Mouse (Mus musculus): ENCODE measurements around the gene Clic3. TPM values are rescaled to one million over a fixed set of nuclear protein-coding genes. Genes with fewer than 3 reads are reported as not detected.
A peak's percentile ranks its signal among the peaks of the same experiment; 100 is the strongest.

The Clic3 gene
- polyA plus RNA-seq, 1 experiment from 2014 or later, result 1.4 TPM

DNA sequence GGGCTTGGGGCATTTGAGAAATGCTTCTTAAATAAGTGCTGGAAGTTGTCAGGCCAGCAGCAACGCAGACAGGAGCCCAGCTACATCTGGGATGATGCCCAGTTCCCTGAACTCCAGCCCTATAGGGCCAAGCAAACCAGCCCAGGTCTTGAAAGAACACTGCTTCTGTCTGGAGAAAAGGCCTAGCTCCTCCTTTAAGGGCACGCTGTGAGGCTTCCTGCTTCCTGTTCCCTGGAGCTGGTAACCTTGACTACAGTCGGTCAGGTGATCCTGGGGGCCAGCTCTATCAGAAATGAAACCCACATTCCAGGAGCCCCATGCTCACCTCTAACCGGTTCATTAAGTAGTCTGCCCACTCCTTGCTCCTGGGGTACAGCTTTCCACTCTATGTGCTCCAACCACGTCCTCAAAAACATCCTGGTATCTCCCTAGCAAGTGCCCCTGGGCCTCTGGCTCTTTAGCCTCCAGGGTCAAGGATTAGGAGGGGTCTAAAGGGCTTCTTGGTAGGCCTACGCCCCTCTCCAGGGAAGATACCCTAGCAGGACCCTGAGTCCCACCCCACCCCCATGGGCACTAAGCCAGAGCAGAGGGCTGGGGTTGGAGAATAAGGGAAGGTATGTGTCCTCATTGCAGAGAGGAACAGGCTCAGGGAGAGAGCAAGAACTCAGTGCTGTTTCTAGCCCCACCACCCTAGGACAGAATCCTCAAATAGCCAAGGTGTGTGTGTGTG is 41.4 kb downstream of the Clic3 start:
- no peaks in the 10 kb centered on the region for H3K9me3 ChIP-seq (ENCODE audit: low read length)
- ATAC-seq (no peak), DNase-seq (no peak)
- no peaks in the 10 kb centered on the region for H3K27me3 ChIP-seq (ENCODE audit: insufficient read depth, low read length)
- no peak overlapping the region for H3K4me3 ChIP-seq (ENCODE audit: low read depth, low read length)
- no peak overlapping the region for H3K4me2 ChIP-seq (ENCODE audit: low read depth, low read length)
- peaks cover 22% of the 10 kb centered on the region for H3K4me1 ChIP-seq (ENCODE audit: insufficient read depth)
- H3K27ac ChIP-seq (ENCODE audit: low read depth), result no peak overlapping the region
- TF ChIP-seq CTCF (IDR thresholded peaks at IDR 0.05; ENCODE audit: low read depth) (no peak), EP300 (IDR thresholded peaks at IDR 0.05; ENCODE audit: low read depth) (no peak)
- 48% methylated on average over 6 of the region's 6 CpGs for WGBS (ENCODE audit: insufficient replicate concordance)
- no peak overlapping the region for H3K9ac ChIP-seq (replicated peaks)
- H3K36me3 ChIP-seq (replicated peaks; ENCODE audit: insufficient read depth, low read length), result no peaks in the 10 kb centered on the region

DNA sequence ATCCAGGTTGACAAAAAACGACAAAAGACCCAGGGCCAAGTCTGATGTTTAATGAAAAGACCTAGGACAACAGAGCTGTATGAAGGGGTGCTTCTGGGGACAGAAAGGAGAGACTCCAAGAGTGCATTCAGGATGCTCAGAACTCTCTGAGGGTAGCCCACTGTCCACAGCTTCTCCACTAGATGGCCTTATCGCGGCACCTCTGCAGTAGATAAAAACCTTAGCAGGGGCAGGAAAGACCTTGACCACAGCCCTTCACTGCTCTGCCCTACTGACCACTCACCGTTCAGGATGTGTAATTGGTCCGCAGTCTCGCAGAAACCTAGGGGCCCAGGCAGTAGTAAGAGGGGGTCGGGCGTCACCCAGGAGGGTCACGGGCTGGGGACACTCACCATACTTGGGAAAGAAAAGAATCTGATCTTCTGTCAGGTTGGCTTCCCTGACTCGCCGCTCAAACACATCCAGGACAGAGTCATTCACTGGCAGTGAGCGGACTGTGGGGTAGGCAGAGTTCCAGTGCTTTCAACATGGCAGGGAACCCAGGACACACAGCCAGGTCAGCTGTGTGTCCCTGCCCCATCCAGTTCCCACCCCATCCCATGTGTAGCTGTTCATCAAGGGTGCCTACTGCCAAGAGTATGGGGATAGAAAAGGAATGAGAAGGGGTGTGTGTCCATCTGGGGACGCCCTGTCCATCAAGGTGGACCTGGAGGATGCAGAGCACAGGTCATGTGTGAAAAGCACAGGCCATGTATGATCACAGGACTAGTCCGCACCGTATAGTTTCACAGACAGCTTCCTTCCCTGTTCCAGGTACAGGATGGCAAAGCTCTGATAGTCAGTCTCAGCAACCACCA is 42.2 kb downstream of the Clic3 start:
- 62% methylated on average over 15 of the region's 15 CpGs for WGBS (ENCODE audit: insufficient replicate concordance)
- Histone ChIP-seq H3K27me3 (ENCODE audit: insufficient read depth, low read length) (no peaks in the 10 kb centered on the region), H3K9me3 (ENCODE audit: low read length) (no peaks in the 10 kb centered on the region), H3K27ac (ENCODE audit: low read depth) (no peak overlapping the region), H3K4me2 (ENCODE audit: low read depth, low read length) (no peak overlapping the region), H3K4me1 (ENCODE audit: insufficient read depth) (peaks cover 22% of the 10 kb centered on the region), H3K4me3 (ENCODE audit: low read depth, low read length) (no peak overlapping the region), H3K9ac (replicated peaks) (no peak overlapping the region), H3K36me3 (replicated peaks; ENCODE audit: insufficient read depth, low read length) (peaks cover 2% of the 10 kb centered on the region; the same call in 1 of the 2 replicates)
- TF ChIP-seq EP300 (IDR thresholded peaks at IDR 0.05; ENCODE audit: low read depth) (no peak), CTCF (IDR thresholded peaks at IDR 0.05; ENCODE audit: low read depth) (0 out of 2 replicates have a peak, but pooled peaks have one; percentile 16)
- no peak for DNase-seq
- no peak for ATAC-seq

DNA sequence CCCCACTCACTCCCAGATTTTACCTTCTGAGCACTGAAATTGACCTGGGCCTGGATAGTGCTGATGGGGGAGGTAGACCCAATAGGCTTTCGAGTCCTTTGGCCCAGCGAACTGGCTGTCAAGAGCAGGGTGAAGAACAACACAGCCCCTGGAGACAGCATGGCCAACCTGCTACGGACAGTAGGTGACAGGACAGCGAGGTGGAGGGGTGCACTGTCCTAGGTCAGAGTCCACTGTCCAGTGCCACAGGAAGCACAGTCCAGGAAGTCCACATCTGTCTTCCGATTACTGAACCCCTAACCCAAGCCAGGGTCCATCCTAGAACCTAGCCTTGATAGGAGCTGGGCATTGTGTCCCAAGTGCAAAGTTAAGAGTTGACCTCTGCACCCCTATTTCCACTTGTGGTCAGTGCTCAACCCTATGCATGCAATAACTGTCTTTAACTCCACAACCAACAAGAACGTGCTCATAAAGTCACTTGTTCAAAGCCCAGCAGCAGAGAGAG is 43.5 kb downstream of the Clic3 start:
- DNase-seq (no peak), ATAC-seq (peak; percentile 58)
- no peaks in the 10 kb centered on the region for H3K27me3 ChIP-seq (ENCODE audit: insufficient read depth, low read length)
- WGBS (ENCODE audit: insufficient replicate concordance), result 55% methylated on average over 6 of the region's 6 CpGs
- TF ChIP-seq EP300 (IDR thresholded peaks at IDR 0.05; ENCODE audit: low read depth) (no peak), CTCF (IDR thresholded peaks at IDR 0.05; ENCODE audit: low read depth) (no peak)
- peaks cover 13% of the 10 kb centered on the region for H3K36me3 ChIP-seq (replicated peaks; ENCODE audit: insufficient read depth, low read length)
- H3K9me3 ChIP-seq (ENCODE audit: low read length), result no peaks in the 10 kb centered on the region
- H3K9ac ChIP-seq (replicated peaks), result peak overlapping the region; percentile 97
- H3K4me1 ChIP-seq (ENCODE audit: insufficient read depth), result peaks cover 22% of the 10 kb centered on the region
- H3K4me3 ChIP-seq (ENCODE audit: low read depth, low read length), result peak overlapping the region; percentile 84
- peak overlapping the region; percentile 95 for H3K4me2 ChIP-seq (ENCODE audit: low read depth, low read length)
- peak overlapping the region; percentile 77 for H3K27ac ChIP-seq (ENCODE audit: low read depth)

GRCm38 (mm10) chr2:25500576-25501405 is 44.2 kb downstream of the Clic3 start, which contains the start of gene Fbxw5:
Gene Fbxw5 (plus strand): TSS chr2:25500750.
- ATAC-seq (peak; percentile 89), DNase-seq (peak; percentile 94)
- Histone ChIP-seq H3K36me3 (replicated peaks; ENCODE audit: insufficient read depth, low read length) (peaks cover 16% of the 10 kb centered on the region), H3K9me3 (ENCODE audit: low read length) (no peaks in the 10 kb centered on the region), H3K4me3 (ENCODE audit: low read depth, low read length) (peak within 1 kb of the TSS; percentile 84), H3K9ac (replicated peaks) (peak within 1 kb of the TSS; percentile 97), H3K27ac (ENCODE audit: low read depth) (peak within 1 kb of the TSS; percentile 88), H3K4me1 (ENCODE audit: insufficient read depth) (peaks cover 22% of the 10 kb centered on the region), H3K4me2 (ENCODE audit: low read depth, low read length) (peak within 1 kb of the TSS; percentile 95), H3K27me3 (ENCODE audit: insufficient read depth, low read length) (no peaks in the 10 kb centered on the region)
- no peak for TF ChIP-seq EP300 (IDR thresholded peaks at IDR 0.05; ENCODE audit: low read depth)
- no peak for TF ChIP-seq CTCF (IDR thresholded peaks at IDR 0.05; ENCODE audit: low read depth)
- WGBS (ENCODE audit: insufficient replicate concordance), result under 1% methylated on average over 38 of the region's 44 CpGs

GRCm38 (mm10) chr2:25501593-25502486 is 45.2 kb downstream of the Clic3 start, which contains the start of gene C8g:
Gene C8g (minus strand): TSS chr2:25501719.
- peak; percentile 28; the same call in 1 of the 2 replicates for TF ChIP-seq CTCF (IDR thresholded peaks at IDR 0.05; ENCODE audit: low read depth)
- TF ChIP-seq EP300 (IDR thresholded peaks at IDR 0.05; ENCODE audit: low read depth), result no peak
- H3K36me3 ChIP-seq (replicated peaks; ENCODE audit: insufficient read depth, low read length), result peaks cover 16% of the 10 kb centered on the region
- peak within 1 kb of the TSS; percentile 95 for H3K4me2 ChIP-seq (ENCODE audit: low read depth, low read length)
- DNase-seq (no peak), ATAC-seq (no peak)
- peak within 1 kb of the TSS; percentile 88 for H3K27ac ChIP-seq (ENCODE audit: low read depth)
- H3K9me3 ChIP-seq (ENCODE audit: low read length), result no peaks in the 10 kb centered on the region
- peaks cover 22% of the 10 kb centered on the region for H3K4me1 ChIP-seq (ENCODE audit: insufficient read depth)
- peak within 1 kb of the TSS; percentile 97 for H3K9ac ChIP-seq (replicated peaks)
- 76% methylated on average over 20 of the region's 20 CpGs for WGBS (ENCODE audit: insufficient replicate concordance)
- H3K4me3 ChIP-seq (ENCODE audit: low read depth, low read length), result peak within 1 kb of the TSS; percentile 84
- no peaks in the 10 kb centered on the region for H3K27me3 ChIP-seq (ENCODE audit: insufficient read depth, low read length)
